Mouse (Mus musculus): ENCODE data around the gene Phgr1. TPM values are rescaled to one million over a fixed set of nuclear protein-coding genes. Genes with fewer than 3 reads are reported as not detected.

The Phgr1 gene
- polyA plus RNA-seq, 1 experiment from 2014 or later: not detected

GRCm38 (mm10) chr2:118740341-118740740, 32.2 kb upstream of the Phgr1 start:
- WGBS: 66% methylated on average over 3 of the region's 3 CpGs
- Histone ChIP-seq H3K36me3 (no peaks in the 10 kb centered on the region), H3K27me3 (peaks cover 26% of the 10 kb centered on the region), H3K4me3 (no peak overlapping the region), H3K9ac (no peak overlapping the region), H3K27ac (no peak overlapping the region), H3K4me1 (peaks cover 6% of the 10 kb centered on the region; the same call in 1 of the 2 replicates), H3K9me3 (no peaks in the 10 kb centered on the region), H3K4me2 (replicated peaks) (no peak overlapping the region)
- no peak for ATAC-seq (ENCODE audit: insufficient number of reproducible peaks, insufficient read depth, low FRiP score, low TSS enrichment)

- ATAC-seq (ENCODE audit: insufficient number of reproducible peaks, insufficient read depth, low FRiP score, low TSS enrichment): no peak
- Histone ChIP-seq H3K4me1 (peaks cover 6% of the 10 kb centered on the region; the same call in 1 of the 2 replicates), H3K9ac (no peak overlapping the region), H3K4me3 (no peak overlapping the region), H3K9me3 (no peaks in the 10 kb centered on the region), H3K27ac (no peak overlapping the region), H3K4me2 (replicated peaks) (no peak overlapping the region), H3K27me3 (peaks cover 26% of the 10 kb centered on the region), H3K36me3 (no peaks in the 10 kb centered on the region)
- WGBS: 74% methylated on average over 9 of the region's 9 CpGs
Measured at GRCm38 (mm10) chr2:118741183-118741582, 31.4 kb upstream of the Phgr1 start.

GRCm38 (mm10) chr2:118743261-118743943, 29.2 kb upstream of the Phgr1 start:
- Histone ChIP-seq H3K36me3 (no peaks in the 10 kb centered on the region), H3K9me3 (no peaks in the 10 kb centered on the region), H3K27me3 (peaks cover 26% of the 10 kb centered on the region), H3K4me1 (peaks cover 17% of the 10 kb centered on the region; the same call in 1 of the 2 replicates), H3K9ac (no peak overlapping the region), H3K4me3 (no peak overlapping the region), H3K4me2 (replicated peaks) (no peak overlapping the region), H3K27ac (no peak overlapping the region)
- no peak for ATAC-seq (ENCODE audit: insufficient number of reproducible peaks, insufficient read depth, low FRiP score, low TSS enrichment)
- WGBS: 25% methylated on average over 8 of the region's 8 CpGs

GRCm38 (mm10) chr2:118744621-118745020, 27.9 kb upstream of the Phgr1 start:
- Histone ChIP-seq H3K4me1 (peaks cover 26% of the 10 kb centered on the region; the same call in 1 of the 2 replicates), H3K36me3 (no peaks in the 10 kb centered on the region), H3K27ac (no peak overlapping the region), H3K4me3 (0 out of 2 replicates have a peak overlapping the region, but pooled peaks have one; percentile 89), H3K9ac (no peak overlapping the region), H3K4me2 (replicated peaks) (peak overlapping the region; percentile 97; the same call in 1 of the 2 replicates), H3K9me3 (no peaks in the 10 kb centered on the region), H3K27me3 (peaks cover 26% of the 10 kb centered on the region)
- WGBS: 6% methylated on average over 7 of the region's 7 CpGs
- no peak for ATAC-seq (ENCODE audit: insufficient number of reproducible peaks, insufficient read depth, low FRiP score, low TSS enrichment)

GRCm38 (mm10) chr2:118745232-118745884, 27.2 kb upstream of the Phgr1 start, which contains the start of gene Inafm2:
TSS of gene Inafm2 (plus strand) at chr2:118745758.
- Histone ChIP-seq H3K4me2 (replicated peaks) (peak within 1 kb of the TSS; percentile 97), H3K4me1 (peaks cover 26% of the 10 kb centered on the region), H3K9me3 (no peaks in the 10 kb centered on the region), H3K27me3 (peaks cover 26% of the 10 kb centered on the region), H3K36me3 (no peaks in the 10 kb centered on the region), H3K9ac (peak within 1 kb of the TSS; percentile 84), H3K4me3 (peak within 1 kb of the TSS; percentile 89), H3K27ac (0 out of 2 replicates have a peak within 1 kb of the TSS, but pooled peaks have one; percentile 23)
- ATAC-seq (ENCODE audit: insufficient number of reproducible peaks, insufficient read depth, low FRiP score, low TSS enrichment): peak; percentile 87
- WGBS: under 1% methylated on average over 55 of the region's 57 CpGs

- whole genome bisulfite sequencing: under 1% methylated on average over 92 of the region's 113 CpGs
- no peaks in the 10 kb centered on the region for H3K9me3 ChIP-seq
Measured at GRCm38 (mm10) chr2:118745915-118746901, 26.4 kb upstream of the Phgr1 start.

GRCm38 (mm10) chr2:118747301-118747960, 25.1 kb upstream of the Phgr1 start:
- H3K9ac ChIP-seq: no peak overlapping the region
- H3K27ac ChIP-seq: no peak overlapping the region
- no peak for ATAC-seq (ENCODE audit: insufficient number of reproducible peaks, insufficient read depth, low FRiP score, low TSS enrichment)
- no peaks in the 10 kb centered on the region for H3K36me3 ChIP-seq
- H3K4me1 ChIP-seq: peaks cover 29% of the 10 kb centered on the region
- H3K4me3 ChIP-seq: peak overlapping the region; percentile 89
- no peaks in the 10 kb centered on the region for H3K9me3 ChIP-seq
- peak overlapping the region; percentile 97 for H3K4me2 ChIP-seq (replicated peaks)
- 31% methylated on average over 10 of the region's 10 CpGs for WGBS
- H3K27me3 ChIP-seq: peaks cover 26% of the 10 kb centered on the region

More at GRCm38 (mm10) chr2:118745915-118746901, 26.4 kb upstream of the Phgr1 start:
- peak; percentile 7; the same call in 1 of the 2 replicates for ATAC-seq (ENCODE audit: insufficient number of reproducible peaks, insufficient read depth, low FRiP score, low TSS enrichment)
- Histone ChIP-seq H3K4me2 (replicated peaks) (peak overlapping the region; percentile 97), H3K36me3 (no peaks in the 10 kb centered on the region), H3K9ac (peak overlapping the region; percentile 84), H3K4me1 (peaks cover 26% of the 10 kb centered on the region), H3K27ac (0 out of 2 replicates have a peak overlapping the region, but pooled peaks have one; percentile 23), H3K27me3 (peaks cover 26% of the 10 kb centered on the region), H3K4me3 (peak overlapping the region; percentile 89)

- ATAC-seq (ENCODE audit: insufficient number of reproducible peaks, insufficient read depth, low FRiP score, low TSS enrichment): no peak
- Histone ChIP-seq H3K36me3 (no peaks in the 10 kb centered on the region), H3K27me3 (peaks cover 8% of the 10 kb centered on the region), H3K27ac (no peak overlapping the region), H3K4me3 (no peak overlapping the region), H3K9ac (no peak overlapping the region), H3K4me1 (peaks cover 31% of the 10 kb centered on the region), H3K4me2 (replicated peaks) (no peak overlapping the region), H3K9me3 (no peaks in the 10 kb centered on the region)
- WGBS: 33% methylated on average over 10 of the region's 10 CpGs
Measured at GRCm38 (mm10) chr2:118749341-118749884, 23.2 kb upstream of the Phgr1 start.

- H3K4me3 ChIP-seq: no peak overlapping the region
- WGBS: 77% methylated on average over 8 of the region's 8 CpGs
- H3K36me3 ChIP-seq: no peaks in the 10 kb centered on the region
- no peaks in the 10 kb centered on the region for H3K9me3 ChIP-seq
- peaks cover 25% of the 10 kb centered on the region for H3K4me1 ChIP-seq
- no peak overlapping the region for H3K4me2 ChIP-seq (replicated peaks)
- H3K27me3 ChIP-seq: no peaks in the 10 kb centered on the region
- no peak for ATAC-seq (ENCODE audit: insufficient number of reproducible peaks, insufficient read depth, low FRiP score, low TSS enrichment)
- H3K27ac ChIP-seq: no peak overlapping the region
- no peak overlapping the region for H3K9ac ChIP-seq
Measured at GRCm38 (mm10) chr2:118750476-118750875, 22.1 kb upstream of the Phgr1 start.

GRCm38 (mm10) chr2:118751896-118752791, 20.4 kb upstream of the Phgr1 start:
- WGBS: 69% methylated on average over 16 of the region's 16 CpGs
- no peaks in the 10 kb centered on the region for H3K27me3 ChIP-seq

More at GRCm38 (mm10) chr2:118751896-118752791, 20.4 kb upstream of the Phgr1 start:
- H3K36me3 ChIP-seq: no peaks in the 10 kb centered on the region
- ATAC-seq (ENCODE audit: insufficient number of reproducible peaks, insufficient read depth, low FRiP score, low TSS enrichment): no peak
- no peak overlapping the region for H3K4me2 ChIP-seq (replicated peaks)
- H3K9me3 ChIP-seq: no peaks in the 10 kb centered on the region
- H3K9ac ChIP-seq: no peak overlapping the region
- peaks cover 23% of the 10 kb centered on the region for H3K4me1 ChIP-seq
- no peak overlapping the region for H3K4me3 ChIP-seq
- 0 out of 2 replicates have a peak overlapping the region, but pooled peaks have one; percentile 12 for H3K27ac ChIP-seq
